Mouse (Mus musculus): ENCODE results near the gene Ryr1. TPM values are rescaled to one million over a fixed set of nuclear protein-coding genes. Genes with fewer than 3 reads are reported as not detected.

Gene Ryr1
- total RNA-seq, 2 experiments from 2014 or later: 715 to 728 TPM

DNA sequence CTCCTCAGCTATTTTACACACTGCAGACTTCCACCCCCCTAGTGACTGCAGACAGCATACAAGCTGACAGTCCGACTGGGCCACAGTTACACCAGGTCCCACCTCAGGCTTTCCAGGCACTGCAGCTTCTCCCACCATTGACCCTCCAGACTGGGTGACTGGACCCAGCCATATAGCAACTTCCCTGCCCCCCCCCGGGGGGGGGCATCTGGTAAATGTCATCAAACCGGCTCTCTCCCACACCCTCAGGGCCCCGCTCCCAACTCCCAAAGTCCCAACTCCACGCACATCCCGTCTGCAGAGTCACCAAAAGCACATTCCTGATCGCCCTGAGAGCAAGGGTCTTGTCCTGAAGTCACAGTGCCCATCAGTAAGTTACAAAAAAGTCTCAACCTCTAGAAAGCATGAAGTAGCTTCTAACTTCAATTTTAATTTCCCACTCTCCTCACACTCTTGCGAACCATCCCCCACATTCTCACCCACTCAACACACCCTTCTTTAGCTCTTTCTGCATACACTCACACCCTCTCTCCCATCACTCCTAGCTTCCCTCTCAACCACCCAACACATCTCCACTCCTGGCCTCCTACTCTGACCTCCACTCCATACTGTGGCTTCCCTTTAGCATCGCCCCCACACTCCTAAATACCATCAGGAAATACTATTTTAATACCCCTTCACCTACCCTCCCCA, 164.5 kb downstream of the Ryr1 start:
- no peak for DNase-seq

DNA sequence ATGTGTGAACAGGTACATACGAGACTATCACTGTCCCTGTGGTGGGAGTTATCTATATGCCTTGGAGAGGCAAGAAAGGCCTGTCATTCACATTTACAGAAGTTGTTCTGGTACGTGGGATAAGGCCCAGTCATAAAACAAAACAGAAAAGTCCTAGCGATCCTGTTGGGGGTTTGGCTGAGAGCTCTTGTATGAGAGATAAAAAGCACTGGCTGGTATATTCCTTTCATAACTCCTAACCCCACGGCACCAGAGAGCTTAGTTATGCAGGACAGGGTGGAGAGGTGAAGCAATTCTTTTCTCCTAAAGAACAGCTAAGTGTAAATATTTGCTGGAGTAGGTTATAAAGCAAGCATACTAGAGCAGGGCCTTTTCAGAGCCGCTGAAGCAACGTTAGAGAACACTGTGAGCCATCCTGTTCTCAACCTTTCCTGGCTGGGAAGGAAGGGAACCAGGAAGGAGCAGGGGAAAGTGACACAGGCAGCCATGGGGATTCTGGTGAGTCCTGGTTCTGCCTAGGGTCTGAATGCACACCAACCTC, 165.4 kb downstream of the Ryr1 start:
- no peak for DNase-seq

DNA sequence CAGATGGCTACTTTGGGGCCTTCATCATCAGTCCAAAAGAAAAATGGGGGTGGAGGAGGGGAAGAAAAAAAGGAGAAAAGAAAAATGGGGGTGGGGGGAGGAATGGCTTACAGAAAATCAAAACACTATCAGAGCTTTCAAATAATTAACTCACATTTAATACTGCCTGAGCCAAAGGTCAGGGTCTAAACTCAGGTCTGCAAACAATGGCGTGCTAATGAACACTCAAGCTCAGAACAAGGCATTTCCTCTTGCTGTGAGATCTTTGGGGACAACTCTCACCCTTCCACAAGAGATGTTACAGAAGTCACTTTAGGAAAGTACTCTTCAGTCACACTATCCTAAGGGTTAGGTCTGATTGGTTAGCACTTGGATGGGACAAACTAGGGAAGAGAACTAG, 166.2 kb downstream of the Ryr1 start:
- DNase-seq: no peak

DNA sequence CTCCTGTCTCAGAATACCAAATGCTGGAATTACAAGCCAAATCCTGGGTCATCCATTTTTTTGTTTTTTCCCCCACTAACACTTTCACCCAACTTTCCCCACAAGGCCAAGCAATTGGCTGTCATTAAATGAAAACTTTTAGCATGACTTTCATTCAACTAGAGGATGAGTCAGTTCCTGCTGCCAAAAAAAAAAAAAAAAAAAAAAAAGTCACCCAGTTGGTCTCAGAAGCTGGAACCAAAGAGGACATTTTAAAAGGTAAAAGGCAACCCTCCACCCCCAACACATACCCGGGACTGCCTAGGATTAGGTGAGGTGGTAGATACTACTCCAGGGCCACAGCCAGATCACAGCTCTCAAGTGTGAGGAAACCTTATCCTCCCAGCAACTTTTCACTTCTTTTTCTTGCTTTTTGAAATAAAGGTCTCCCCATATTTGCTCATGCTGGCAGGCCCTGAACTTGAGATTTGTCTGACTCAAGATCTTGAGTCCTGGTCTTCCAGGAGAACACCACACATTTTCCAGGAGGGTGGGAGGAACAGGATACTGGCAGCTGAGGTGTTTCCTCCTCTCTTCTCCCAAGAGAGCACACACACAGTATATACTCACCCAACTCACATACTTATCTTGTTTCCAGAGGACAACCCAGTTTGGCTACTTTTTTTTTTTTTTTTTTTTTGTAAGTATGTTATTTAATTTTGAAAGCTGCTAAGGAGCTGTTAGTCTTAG, 166.8 kb downstream of the Ryr1 start:
- DNase-seq: no peak

DNA sequence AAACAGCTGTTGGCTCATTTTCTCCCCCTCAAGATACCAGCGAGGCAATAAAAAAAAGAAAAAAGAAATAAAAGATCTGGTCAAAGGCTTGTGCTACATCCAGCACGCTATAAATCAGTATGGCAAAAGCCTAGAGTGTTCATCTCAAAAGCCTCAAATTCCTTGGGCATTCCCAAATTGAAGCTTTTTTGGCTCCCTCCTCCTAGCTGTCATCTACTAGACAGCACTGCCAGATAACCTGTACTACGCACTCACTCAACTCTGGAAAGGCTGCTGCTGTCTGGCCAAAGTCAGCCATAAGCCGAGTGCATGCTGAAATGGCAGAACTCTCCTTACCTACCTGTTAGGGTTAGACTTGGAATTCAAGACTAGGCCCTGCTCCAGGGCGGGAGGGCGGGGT, 167.7 kb downstream of the Ryr1 start:
- no peak for DNase-seq

DNA sequence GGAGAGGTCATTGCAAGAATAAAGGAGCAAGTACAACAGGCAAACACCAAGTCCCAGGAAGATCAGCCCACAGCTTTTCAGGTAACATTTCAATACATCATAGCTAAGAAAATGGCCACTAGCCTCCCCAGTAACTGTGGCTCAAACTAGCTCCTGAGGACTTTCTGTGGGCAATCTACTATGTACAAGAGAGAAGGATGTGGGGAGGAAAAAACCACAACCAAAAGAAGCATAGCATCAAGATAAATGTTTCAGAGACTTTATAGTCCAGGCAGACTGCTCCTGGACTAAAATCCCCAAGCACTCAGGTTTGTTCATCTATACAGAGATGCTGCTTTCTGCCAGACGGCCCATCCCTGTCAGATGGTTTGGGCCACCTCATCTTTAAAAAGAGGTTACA, 168.7 kb downstream of the Ryr1 start:
- DNase-seq: no peak

DNA sequence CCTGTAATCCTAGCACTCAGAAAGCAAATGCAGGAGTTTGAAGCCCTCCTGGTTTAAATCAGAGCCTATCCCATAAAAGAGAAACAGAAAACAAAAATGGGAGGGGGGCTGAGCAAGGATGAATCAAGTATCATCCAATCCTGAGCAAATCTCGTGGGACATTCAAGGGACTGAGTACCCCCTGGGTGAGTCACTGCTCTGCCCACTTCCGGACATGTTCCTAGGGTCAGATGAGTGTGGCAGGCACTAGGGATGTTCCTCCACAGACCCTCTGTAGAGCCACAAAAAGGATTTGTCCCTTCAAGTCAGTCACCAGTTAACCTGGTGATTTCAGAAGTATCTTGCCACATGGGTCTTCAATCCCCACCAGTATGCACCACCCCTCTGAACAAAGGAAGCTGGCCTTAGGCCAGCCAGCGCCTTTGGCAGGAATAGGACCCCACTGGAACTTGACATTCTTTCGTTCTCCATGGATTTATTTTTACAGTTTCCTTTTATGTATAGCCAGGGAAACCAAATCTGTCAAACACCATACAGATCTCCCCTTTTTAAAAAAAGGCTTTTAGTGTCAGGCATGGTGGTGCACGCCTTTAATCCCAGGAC, 169.6 kb downstream of the Ryr1 start:
- DNase-seq: no peak

DNA sequence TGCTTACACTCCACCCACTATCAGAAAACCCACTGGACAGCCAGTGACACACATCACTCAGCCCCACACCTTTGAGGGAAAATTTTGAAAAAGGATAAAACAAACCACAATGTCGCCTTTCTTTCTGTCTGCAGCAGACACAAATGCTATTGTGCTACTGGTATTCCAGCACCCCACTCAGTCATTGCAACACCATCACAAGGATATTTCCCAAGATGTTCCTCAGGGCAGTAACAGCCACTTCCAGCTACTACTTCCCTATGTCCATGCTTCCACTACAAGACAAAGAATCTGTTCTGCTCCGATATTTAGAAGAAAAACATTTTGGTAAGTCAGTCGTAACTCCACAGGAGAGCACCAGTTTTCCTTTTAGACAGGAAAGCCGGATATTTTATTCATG, 170.2 kb downstream of the Ryr1 start:
- no peak for DNase-seq

DNA sequence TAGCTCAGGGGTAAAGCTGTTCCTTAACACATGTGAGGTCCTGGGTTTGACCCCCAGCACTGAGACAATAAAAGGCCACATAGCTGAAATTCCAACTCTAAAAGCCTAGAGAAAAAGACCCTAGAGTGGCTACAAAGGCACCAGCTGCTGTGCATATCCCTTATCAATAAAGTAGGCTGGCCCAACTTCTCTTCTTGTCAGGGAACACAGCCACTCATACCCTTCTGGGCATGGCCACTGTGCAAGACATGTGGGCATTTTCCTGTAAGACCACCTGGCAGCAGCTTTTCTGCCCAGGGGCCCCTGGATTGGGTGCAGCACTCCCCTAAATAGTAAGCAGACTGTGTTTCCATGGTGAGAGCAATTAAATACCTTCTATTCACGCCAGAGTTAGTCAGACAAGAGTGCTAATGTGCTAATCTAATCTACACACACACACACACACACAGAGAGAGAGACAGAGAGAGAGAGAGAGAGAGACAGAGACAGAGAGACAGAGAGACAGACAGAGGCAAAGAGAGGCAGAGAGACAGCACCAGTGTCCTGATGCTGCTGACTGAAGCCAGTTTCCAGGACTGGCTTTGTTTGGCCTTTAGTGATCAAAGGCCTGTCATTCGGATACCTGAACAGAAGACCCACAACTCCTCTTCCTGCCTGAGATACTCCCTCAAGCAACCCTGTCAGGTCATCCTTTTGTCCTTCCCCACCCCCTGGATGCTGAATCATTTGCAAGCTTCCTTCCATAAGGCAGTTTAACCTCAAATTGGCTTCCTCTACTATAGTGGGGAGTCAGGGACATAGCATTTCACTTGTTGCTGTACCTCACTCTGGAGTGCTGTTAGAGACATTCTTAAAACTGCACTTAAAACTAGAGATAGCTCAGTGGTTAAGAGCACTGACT, 171.3 kb downstream of the Ryr1 start:
- DNase-seq: no peak

Small RNA genes within 50 kb of the gene (microRNA-seq; reads per million reads assigned to microRNA genes)
- gene Gm44408 (0 reads per million in 2 experiments), gene Mir1963 (2.5 reads per million in 2 experiments)

Other genes with a start within 250 kb of the Ryr1 start
- under 1 TPM; 0.23 to 0.27 TPM for gene Capn12, start 243.8 kb downstream of the Ryr1 start, total RNA-seq (2021)
- gene Actn4, start 162.8 kb downstream of the Ryr1 start, total RNA-seq (2021): 100 to 1,000 TPM in 1 of 2 experiments, 10 to 100 TPM in 1; 90.2 to 120 TPM
- gene Eif3k, start 143.3 kb downstream of the Ryr1 start, total RNA-seq (2021): 100 to 1,000 TPM; 169 to 174 TPM
- gene Map4k1, start 143.1 kb downstream of the Ryr1 start, total RNA-seq (2021): under 1 TPM; 0.66 to 0.93 TPM
- 1 to 10 TPM in 1 of 2 experiments, under 1 TPM in 1; 0.86 to 1.4 TPM for gene Rasgrp4, start 9.7 kb upstream of the Ryr1 start, total RNA-seq (2021)
- gene Fam98c, start 31.1 kb upstream of the Ryr1 start, total RNA-seq (2021): 10 to 100 TPM; 11.7 to 12.5 TPM
- gene Ggn, start 45.0 kb upstream of the Ryr1 start, total RNA-seq (2021): under 1 TPM; 0.32 to 0.35 TPM
- gene Spred3, start 45.2 kb upstream of the Ryr1 start, total RNA-seq (2021): 1 to 10 TPM; 1.9 to 2.4 TPM
- 100 to 1,000 TPM; 184 to 185 TPM for gene Psmd8, start 55.5 kb upstream of the Ryr1 start, total RNA-seq (2021)
- gene Catsperg1, start 88.9 kb upstream of the Ryr1 start, total RNA-seq (2021): under 1 TPM; 0.16 to 0.56 TPM
- 1 to 10 TPM; 2.9 to 5.0 TPM for gene Kcnk6, start 107.3 kb upstream of the Ryr1 start, total RNA-seq (2021)
- 10 to 100 TPM; 48.8 to 50.6 TPM for gene Yif1b, start 113.2 kb upstream of the Ryr1 start, total RNA-seq (2021)
- gene 2200002D01Rik, start 123.3 kb upstream of the Ryr1 start, total RNA-seq (2021): 1 to 10 TPM in 1 of 2 experiments, under 1 TPM in 1; 0.72 to 1.3 TPM
- 1 to 10 TPM; 6.6 to 8.2 TPM for gene Spint2, start 156.7 kb upstream of the Ryr1 start, total RNA-seq (2021)
- gene Ppp1r14a, start 164.1 kb upstream of the Ryr1 start, total RNA-seq (2021): 10 to 100 TPM; 11.8 to 13.3 TPM
- 1 to 10 TPM; 3.4 to 3.8 TPM for gene Dpf1, start 178.8 kb upstream of the Ryr1 start, total RNA-seq (2021)